Mouse (Mus musculus): ENCODE results near the gene Akap9. TPM values are rescaled to one million over a fixed set of nuclear protein-coding genes. Genes with fewer than 3 reads are reported as not detected.

Akap9 gene
- polyA plus RNA-seq, 1 experiment from 2014 or later = 106 TPM

DNA sequence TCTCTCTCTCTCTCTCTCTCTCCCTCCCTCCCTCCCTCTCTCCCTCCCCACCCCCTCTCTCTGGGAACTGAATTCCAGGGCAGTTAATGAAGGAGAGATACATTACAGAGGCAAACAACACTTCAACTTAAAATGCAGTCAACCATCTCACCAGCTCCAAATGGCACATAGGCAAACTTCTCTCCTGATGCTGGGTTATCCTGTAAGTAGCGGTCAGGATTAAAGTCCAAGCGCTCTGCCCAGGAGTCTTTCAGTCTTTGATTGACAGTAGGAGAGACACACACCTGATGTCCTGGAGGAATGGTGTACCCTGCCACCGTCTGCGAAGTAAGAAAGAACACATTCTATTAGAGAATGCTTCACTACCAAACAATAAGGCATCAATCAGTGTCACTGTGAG is 158.5 kb downstream of the Akap9 start:
- WGBS = 78% methylated on average over 4 of the region's 4 CpGs
- Histone ChIP-seq H3K9ac (ENCODE audit: low read depth, low read length) (no peak overlapping the region), H3K4me1 (ENCODE audit: control insufficient read depth, insufficient read depth, low read length) (no peaks in the 10 kb centered on the region), H3K36me3 (ENCODE audit: control insufficient read depth, insufficient read depth, low read length) (peaks cover 72% of the 10 kb centered on the region), H3K9me3 (ENCODE audit: control insufficient read depth, low read length) (no peaks in the 10 kb centered on the region), H3K27me3 (ENCODE audit: control insufficient read depth, insufficient read depth, low read length) (no peaks in the 10 kb centered on the region), H3K27ac (ENCODE audit: low read depth, low read length) (no peak overlapping the region), H3K4me3 (ENCODE audit: low read length) (no peak overlapping the region), H3K4me2 (replicated peaks; ENCODE audit: low read depth, low read length) (no peak overlapping the region)
- ATAC-seq (ENCODE audit: low FRiP score, low TSS enrichment) = 0 out of 2 replicates have a peak, but pooled peaks have one; percentile 68

DNA sequence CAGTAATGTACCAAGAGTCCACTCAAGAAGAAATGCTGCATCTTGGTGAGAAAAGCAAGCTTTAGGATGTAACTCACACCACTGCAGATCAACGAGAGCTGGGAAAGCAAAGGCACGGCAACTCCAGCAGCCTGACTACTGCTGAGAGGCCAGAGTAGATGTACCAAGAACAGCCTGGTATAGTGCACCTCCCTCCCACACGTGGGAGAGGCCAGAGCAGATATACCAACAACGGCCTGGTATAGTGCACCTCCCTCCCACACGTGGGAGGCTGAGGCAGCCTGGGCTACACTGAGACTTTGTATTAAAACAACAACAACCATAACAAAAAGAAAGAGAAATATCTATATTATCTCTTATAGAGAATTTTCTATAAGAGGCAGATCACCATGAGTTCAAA is 160.3 kb downstream of the Akap9 start:
- peaks cover 70% of the 10 kb centered on the region for H3K36me3 ChIP-seq (ENCODE audit: control insufficient read depth, insufficient read depth, low read length)
- H3K4me1 ChIP-seq (ENCODE audit: control insufficient read depth, insufficient read depth, low read length) = no peaks in the 10 kb centered on the region
- no peak overlapping the region for H3K4me3 ChIP-seq (ENCODE audit: low read length)
- H3K9me3 ChIP-seq (ENCODE audit: control insufficient read depth, low read length) = no peaks in the 10 kb centered on the region
- H3K27ac ChIP-seq (ENCODE audit: low read depth, low read length) = no peak overlapping the region
- no peaks in the 10 kb centered on the region for H3K27me3 ChIP-seq (ENCODE audit: control insufficient read depth, insufficient read depth, low read length)
- ATAC-seq (ENCODE audit: low FRiP score, low TSS enrichment) = no peak
- no peak overlapping the region for H3K9ac ChIP-seq (ENCODE audit: low read depth, low read length)
- WGBS = 80% methylated on average over 5 of the region's 5 CpGs
- H3K4me2 ChIP-seq (replicated peaks; ENCODE audit: low read depth, low read length) = no peak overlapping the region

DNA sequence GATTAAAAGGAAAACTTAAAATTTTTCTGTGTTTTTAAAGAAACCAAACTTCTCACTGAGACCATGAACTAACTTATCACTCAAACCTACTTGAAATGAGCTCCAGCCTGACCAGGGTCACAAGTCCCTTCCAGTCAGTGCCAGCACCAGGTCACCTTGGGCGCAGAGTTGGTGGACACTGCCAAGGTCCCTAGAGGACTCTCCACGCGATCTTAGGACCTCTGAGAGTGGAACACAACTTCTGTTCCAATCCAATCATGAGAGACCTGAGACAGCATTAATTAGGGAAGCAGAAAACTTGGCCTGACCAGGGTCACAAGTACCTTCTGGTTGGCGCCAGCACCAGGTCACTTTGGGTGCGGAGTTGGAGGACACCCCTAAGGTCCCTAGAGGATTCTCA is 166.6 kb downstream of the Akap9 start:
- H3K27me3 ChIP-seq (ENCODE audit: control insufficient read depth, insufficient read depth, low read length) = no peaks in the 10 kb centered on the region
- H3K9ac ChIP-seq (ENCODE audit: low read depth, low read length) = no peak overlapping the region
- no peak for ATAC-seq (ENCODE audit: low FRiP score, low TSS enrichment)
- H3K36me3 ChIP-seq (ENCODE audit: control insufficient read depth, insufficient read depth, low read length) = peaks cover 55% of the 10 kb centered on the region
- no peaks in the 10 kb centered on the region for H3K4me1 ChIP-seq (ENCODE audit: control insufficient read depth, insufficient read depth, low read length)
- H3K4me3 ChIP-seq (ENCODE audit: low read length) = no peak overlapping the region
- H3K4me2 ChIP-seq (replicated peaks; ENCODE audit: low read depth, low read length) = no peak overlapping the region
- no peaks in the 10 kb centered on the region for H3K9me3 ChIP-seq (ENCODE audit: control insufficient read depth, low read length)
- 98% methylated on average over 5 of the region's 5 CpGs for WGBS
- no peak overlapping the region for H3K27ac ChIP-seq (ENCODE audit: low read depth, low read length)

DNA sequence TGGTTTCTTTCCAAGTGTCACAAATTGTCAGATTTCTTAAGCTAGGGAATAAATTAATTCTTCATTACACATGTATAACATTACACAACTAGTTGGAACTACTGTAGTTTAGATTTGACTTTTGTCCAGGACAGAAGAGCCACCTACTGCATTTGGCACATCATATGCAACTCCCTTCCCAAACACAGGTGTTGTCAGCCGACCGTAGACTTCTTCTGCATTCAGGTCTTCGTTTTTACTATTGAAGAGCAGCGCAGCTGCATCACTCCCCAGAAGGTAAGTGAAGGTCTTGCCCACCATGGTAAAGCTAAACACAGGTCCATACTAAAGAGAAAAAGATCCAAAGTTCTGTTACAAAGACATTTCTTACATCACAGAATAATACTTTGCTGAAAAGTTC is 173.2 kb downstream of the Akap9 start:
- H3K4me2 ChIP-seq (replicated peaks; ENCODE audit: low read depth, low read length) = no peak overlapping the region
- no peaks in the 10 kb centered on the region; the same call in 1 of the 2 replicates for H3K9me3 ChIP-seq (ENCODE audit: control insufficient read depth, low read length)
- 96% methylated on average over 4 of the region's 4 CpGs for WGBS
- peaks cover 40% of the 10 kb centered on the region for H3K36me3 ChIP-seq (ENCODE audit: control insufficient read depth, insufficient read depth, low read length)
- H3K9ac ChIP-seq (ENCODE audit: low read depth, low read length) = no peak overlapping the region
- no peak for ATAC-seq (ENCODE audit: low FRiP score, low TSS enrichment)
- no peak overlapping the region for H3K4me3 ChIP-seq (ENCODE audit: low read length)
- peaks cover 11% of the 10 kb centered on the region; the same call in 1 of the 2 replicates for H3K4me1 ChIP-seq (ENCODE audit: control insufficient read depth, insufficient read depth, low read length)
- H3K27me3 ChIP-seq (ENCODE audit: control insufficient read depth, insufficient read depth, low read length) = no peaks in the 10 kb centered on the region
- no peak overlapping the region for H3K27ac ChIP-seq (ENCODE audit: low read depth, low read length)

DNA sequence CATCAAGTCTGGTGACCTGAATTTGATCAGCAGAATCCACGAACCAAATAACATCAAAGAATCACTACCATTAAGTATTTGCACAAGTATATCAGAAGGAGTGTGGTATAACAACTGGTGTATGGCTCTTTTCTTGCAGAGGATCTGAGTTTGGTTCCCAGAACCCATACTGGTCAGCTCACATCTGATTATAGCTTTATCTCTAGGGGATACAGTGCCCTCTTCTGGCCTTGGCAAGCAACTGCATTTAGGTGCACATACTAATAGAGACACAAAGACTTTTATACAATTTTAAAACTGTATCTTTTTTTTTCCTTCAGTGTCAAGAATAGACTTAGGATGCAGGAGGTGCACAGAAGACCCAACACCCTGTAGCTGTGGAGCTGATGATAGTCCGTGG is 173.9 kb downstream of the Akap9 start:
- no peaks in the 10 kb centered on the region for H3K27me3 ChIP-seq (ENCODE audit: control insufficient read depth, insufficient read depth, low read length)
- no peaks in the 10 kb centered on the region; the same call in 1 of the 2 replicates for H3K9me3 ChIP-seq (ENCODE audit: control insufficient read depth, low read length)
- H3K9ac ChIP-seq (ENCODE audit: low read depth, low read length) = no peak overlapping the region
- no peak overlapping the region for H3K4me3 ChIP-seq (ENCODE audit: low read length)
- H3K4me1 ChIP-seq (ENCODE audit: control insufficient read depth, insufficient read depth, low read length) = peaks cover 11% of the 10 kb centered on the region; the same call in 1 of the 2 replicates
- H3K4me2 ChIP-seq (replicated peaks; ENCODE audit: low read depth, low read length) = no peak overlapping the region
- peaks cover 40% of the 10 kb centered on the region for H3K36me3 ChIP-seq (ENCODE audit: control insufficient read depth, insufficient read depth, low read length)
- H3K27ac ChIP-seq (ENCODE audit: low read depth, low read length) = no peak overlapping the region
- no peak for ATAC-seq (ENCODE audit: low FRiP score, low TSS enrichment)
- 99% methylated on average over 2 of the region's 2 CpGs for WGBS

DNA sequence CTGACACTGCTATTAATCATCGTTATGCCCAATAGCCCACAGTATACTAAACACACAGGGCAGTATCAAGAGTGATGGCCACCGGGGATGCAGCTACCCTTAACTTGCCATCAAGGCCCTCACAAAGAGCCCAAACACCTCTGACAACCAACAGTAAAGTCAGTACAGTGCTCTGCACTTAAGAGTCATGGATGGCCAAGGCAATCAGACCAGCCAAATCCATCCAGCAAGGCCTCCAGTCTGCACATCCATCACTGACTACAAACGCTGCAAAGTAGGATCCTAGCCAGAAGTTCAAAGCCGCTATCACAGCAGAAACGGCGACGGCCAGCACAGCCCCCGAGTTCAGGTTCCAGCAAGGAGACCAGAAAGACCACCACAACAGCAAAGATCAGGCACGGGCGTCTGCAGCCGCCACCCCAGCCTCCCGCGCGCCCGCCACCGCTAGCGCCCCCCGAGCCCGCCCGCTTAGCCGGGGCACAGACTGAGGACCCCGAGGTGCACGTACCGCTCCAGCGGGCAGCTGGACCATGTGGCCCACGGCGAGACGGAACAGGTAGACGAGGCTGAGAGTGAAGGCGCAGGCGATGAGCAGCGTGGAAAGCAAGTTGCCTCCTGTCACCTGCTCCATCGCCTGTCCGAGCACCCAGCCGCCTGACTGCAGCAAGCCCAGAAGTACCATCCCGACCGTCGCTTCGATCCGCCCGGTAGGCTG is 175.9 kb downstream of the Akap9 start:
- Histone ChIP-seq H3K9me3 (ENCODE audit: control insufficient read depth, low read length) (no peaks in the 10 kb centered on the region; the same call in 1 of the 2 replicates), H3K4me3 (ENCODE audit: low read length) (peak overlapping the region; percentile 93), H3K4me1 (ENCODE audit: control insufficient read depth, insufficient read depth, low read length) (peaks cover 11% of the 10 kb centered on the region; the same call in 1 of the 2 replicates), H3K27ac (ENCODE audit: low read depth, low read length) (peak overlapping the region; percentile 92; the same call in 1 of the 2 replicates), H3K4me2 (replicated peaks; ENCODE audit: low read depth, low read length) (peak overlapping the region; percentile 63), H3K9ac (ENCODE audit: low read depth, low read length) (peak overlapping the region; percentile 87), H3K36me3 (ENCODE audit: control insufficient read depth, insufficient read depth, low read length) (peaks cover 36% of the 10 kb centered on the region), H3K27me3 (ENCODE audit: control insufficient read depth, insufficient read depth, low read length) (no peaks in the 10 kb centered on the region)
- ATAC-seq (ENCODE audit: low FRiP score, low TSS enrichment) = peak; percentile 72
- WGBS = under 1% methylated on average over 41 of the region's 41 CpGs

DNA sequence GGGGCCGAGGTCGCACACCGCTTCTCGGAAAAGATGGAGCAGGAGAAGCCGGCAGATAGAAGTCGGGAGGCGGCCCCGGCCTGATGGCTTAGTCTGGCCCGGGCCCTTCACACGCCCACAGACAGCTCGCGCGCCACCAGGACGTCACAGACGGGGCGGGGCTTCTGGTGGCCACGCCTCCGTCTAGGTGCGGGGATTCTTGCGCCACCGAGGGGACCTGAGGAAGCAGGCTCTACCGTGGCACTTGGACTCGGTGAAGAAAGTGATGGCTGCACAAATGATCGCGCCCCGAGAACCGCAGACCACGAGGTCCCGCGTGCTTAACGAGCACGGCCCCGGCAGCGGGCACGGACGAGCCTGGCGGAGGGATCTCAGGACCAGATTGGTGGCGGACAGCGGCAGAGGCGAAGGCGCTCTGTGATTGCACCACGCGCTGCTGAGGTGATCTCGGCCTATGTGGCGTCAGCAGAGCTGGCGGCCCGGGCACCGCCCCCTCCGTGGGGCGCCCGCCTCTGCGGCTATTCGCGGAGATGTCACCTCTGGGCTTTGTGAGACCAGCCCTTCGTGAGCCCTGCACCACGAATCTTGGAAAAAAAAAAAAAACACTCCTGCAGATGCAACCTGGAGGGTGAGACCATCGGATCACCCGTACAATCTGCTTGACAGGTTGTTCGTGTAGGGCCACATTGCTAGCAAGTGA is 176.6 kb downstream of the Akap9 start, which contains the start of gene Cyp51:
Cyp51 (minus strand) TSS at position 406 of the 700 bp plus-strand sequence.
- no peaks in the 10 kb centered on the region; the same call in 1 of the 2 replicates for H3K9me3 ChIP-seq (ENCODE audit: control insufficient read depth, low read length)
- peaks cover 29% of the 10 kb centered on the region for H3K36me3 ChIP-seq (ENCODE audit: control insufficient read depth, insufficient read depth, low read length)
- no peaks in the 10 kb centered on the region for H3K27me3 ChIP-seq (ENCODE audit: control insufficient read depth, insufficient read depth, low read length)
- peak within 1 kb of the TSS; percentile 63 for H3K4me2 ChIP-seq (replicated peaks; ENCODE audit: low read depth, low read length)
- WGBS = under 1% methylated on average over 57 of the region's 59 CpGs
- H3K9ac ChIP-seq (ENCODE audit: low read depth, low read length) = peak within 1 kb of the TSS; percentile 87
- peak within 1 kb of the TSS; percentile 92 for H3K27ac ChIP-seq (ENCODE audit: low read depth, low read length)
- ATAC-seq (ENCODE audit: low FRiP score, low TSS enrichment) = peak; percentile 99
- peaks cover 11% of the 10 kb centered on the region; the same call in 1 of the 2 replicates for H3K4me1 ChIP-seq (ENCODE audit: control insufficient read depth, insufficient read depth, low read length)
- peak within 1 kb of the TSS; percentile 93 for H3K4me3 ChIP-seq (ENCODE audit: low read length)

DNA sequence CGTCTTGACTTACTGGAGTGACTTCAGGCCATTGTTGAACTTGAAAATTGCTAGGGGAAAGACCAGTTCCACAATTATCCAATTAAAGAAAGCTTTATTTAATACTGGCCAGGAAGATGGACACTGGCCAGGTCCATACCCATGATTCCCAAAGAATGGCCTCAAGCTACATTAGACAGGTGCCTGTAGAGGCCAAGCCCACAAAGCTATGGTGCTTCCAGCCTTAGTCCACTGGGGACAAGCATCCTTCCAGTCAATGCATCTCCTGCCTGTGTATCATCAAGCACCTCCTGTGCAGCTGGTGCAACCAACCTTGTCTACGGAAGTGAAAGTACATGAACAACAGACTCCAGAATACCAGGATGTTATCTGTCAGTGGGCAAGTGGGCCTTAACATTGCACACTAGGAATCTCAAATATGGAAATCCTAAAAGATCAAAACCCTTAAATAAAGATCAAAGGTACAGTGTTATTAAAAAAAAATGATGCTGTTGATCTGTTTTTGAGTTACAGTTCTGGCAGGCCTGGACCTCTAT is 177.9 kb downstream of the Akap9 start:
- Histone ChIP-seq H3K4me2 (replicated peaks; ENCODE audit: low read depth, low read length) (no peak overlapping the region), H3K27me3 (ENCODE audit: control insufficient read depth, insufficient read depth, low read length) (no peaks in the 10 kb centered on the region), H3K4me3 (ENCODE audit: low read length) (no peak overlapping the region), H3K9me3 (ENCODE audit: control insufficient read depth, low read length) (no peaks in the 10 kb centered on the region; the same call in 1 of the 2 replicates), H3K36me3 (ENCODE audit: control insufficient read depth, insufficient read depth, low read length) (peaks cover 17% of the 10 kb centered on the region), H3K27ac (ENCODE audit: low read depth, low read length) (no peak overlapping the region), H3K4me1 (ENCODE audit: control insufficient read depth, insufficient read depth, low read length) (peaks cover 11% of the 10 kb centered on the region; the same call in 1 of the 2 replicates), H3K9ac (ENCODE audit: low read depth, low read length) (no peak overlapping the region)
- 91% methylated on average over 2 of the region's 2 CpGs for WGBS
- no peak for ATAC-seq (ENCODE audit: low FRiP score, low TSS enrichment)
